Mouse (Mus musculus): ENCODE data around the gene Cmss1.

- TF ChIP-seq EP300 (IDR thresholded peaks at IDR 0.05; ENCODE audit: low read depth) (no peak), CTCF (IDR thresholded peaks at IDR 0.05; ENCODE audit: low read depth) (no peak)
Observed at GRCm38 (mm10) chr16:57421680-57422417, 184.8 kb downstream of the Cmss1 start.
